Mouse (Mus musculus): ENCODE measurements around the gene Tmem18.
A peak's percentile ranks its signal among the peaks of the same experiment; 100 is the strongest.

Tmem18 gene

DNA sequence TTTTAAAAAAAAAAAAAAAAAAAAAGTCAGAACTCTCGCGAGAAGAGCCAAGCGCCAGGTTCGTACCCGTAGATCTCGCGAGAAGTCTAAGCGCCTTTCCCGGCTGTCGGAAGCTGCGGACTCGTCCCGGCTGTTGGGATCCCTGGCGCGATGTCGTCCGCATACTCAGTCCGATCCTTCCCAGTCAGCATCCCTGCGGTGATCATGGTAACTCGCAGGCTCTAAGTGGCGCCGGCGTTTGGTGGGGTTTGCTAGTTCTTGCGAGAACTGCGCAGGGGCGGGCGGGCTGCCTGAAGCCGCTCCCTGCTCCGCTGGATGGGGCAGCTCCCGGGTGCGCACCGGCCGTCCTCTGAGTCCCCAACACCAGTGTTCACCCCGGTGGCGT is at the start of gene Tmem18:
Gene Tmem18 (plus strand): TSS at position 71 of the 385 bp plus-strand sequence.
- peak; percentile 75 for DNase-seq (ENCODE audit: low spot score)

DNA sequence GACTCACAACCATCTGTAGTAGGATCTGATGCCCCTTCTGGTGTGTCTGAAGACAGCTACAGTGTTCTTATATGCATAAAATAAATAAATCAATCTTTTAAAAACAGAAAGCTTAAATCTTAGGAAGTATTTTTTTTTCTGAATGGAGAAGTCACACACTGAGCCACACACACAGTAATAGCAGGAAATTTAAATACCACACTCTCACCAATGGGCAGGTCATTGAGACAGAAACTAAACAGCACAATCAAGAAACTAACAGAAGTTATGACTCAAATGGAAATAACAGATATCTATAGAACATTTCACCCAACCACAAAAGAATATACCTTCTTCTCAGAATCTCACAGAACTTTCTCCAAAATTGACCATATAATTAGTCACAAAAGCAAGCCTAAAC is 26.9 kb upstream of the Tmem18 start:
- DNase-seq (ENCODE audit: low spot score), result no peak

DNA sequence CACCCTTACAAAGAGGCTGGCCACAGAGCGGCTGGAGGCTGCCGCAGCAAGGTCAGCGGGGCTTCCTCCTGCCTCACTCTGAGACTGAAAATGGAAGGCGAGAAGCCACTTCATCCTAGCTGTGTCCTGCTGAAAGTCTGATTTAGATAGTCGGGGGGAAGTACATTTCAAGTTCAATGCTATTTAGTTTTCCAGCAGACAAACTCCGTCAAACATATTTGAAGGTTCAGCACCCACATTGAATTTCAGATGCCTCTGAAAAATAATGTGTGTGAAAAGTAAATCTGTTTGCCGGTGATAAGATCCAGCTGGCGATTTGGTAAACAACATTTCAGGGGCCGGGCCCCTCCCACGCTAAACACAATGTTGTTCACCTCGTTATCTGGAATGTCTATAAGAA is 22.8 kb upstream of the Tmem18 start:
- no peak for DNase-seq (ENCODE audit: low spot score)

DNA sequence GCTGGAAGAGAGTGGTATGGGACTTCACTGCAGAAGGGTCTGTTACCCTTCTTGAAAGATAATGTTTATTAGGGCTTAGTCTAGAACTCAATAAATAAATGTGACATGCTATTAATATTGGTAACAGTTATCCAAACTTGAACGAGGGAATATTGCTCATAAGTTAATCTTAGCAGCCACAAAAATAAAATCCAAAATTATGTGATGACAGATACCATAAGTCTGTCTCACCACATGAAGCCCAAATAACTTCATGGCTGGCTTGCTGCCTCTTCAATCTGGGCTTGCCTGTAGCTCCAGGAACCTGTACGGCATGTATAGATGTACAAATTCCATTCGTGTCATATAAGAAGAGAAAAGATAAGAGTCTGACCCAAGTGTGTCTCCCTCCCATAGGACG is 12.2 kb upstream of the Tmem18 start:
- no peak for DNase-seq (ENCODE audit: low spot score)

DNA sequence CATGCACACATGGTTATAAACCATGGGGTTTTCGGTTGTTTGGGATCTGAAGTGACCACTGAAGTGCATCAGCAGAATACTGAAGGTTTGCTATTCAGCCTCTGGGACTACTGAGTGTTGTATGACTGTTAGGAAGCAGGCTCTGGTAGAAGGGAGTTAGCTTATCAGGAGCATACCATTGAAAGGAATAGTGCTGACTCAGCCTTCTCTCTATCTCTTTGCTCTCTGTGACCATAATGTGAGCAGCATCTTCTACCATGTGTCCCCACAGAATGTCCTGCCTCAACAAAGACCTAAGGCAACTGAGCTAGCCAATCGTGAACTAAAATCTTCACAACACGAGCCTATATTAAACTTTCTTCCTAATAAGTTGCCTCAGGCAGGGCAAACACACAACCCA is 8.3 kb upstream of the Tmem18 start:
- no peak for DNase-seq (ENCODE audit: low spot score)

DNA sequence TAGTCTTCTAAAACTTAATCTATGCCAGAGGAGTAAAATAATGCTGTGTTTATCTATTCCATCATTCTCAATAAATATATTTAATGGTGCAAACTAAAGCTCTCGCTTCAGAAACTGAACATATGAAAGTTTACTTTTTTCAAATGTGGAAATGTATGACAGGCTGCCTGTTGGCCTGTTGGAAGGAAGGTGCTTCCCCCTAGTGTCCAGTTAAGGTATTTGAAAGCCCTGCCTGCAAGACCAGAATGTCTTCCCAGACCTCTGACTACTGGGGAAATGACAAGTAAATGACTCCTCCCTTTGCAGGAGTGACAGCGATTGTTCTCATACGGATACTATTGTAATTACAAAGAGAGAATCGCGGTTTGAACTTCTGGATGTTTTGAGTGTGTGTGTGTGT is 6.2 kb upstream of the Tmem18 start:
- DNase-seq (ENCODE audit: low spot score), result peak; percentile 50

DNA sequence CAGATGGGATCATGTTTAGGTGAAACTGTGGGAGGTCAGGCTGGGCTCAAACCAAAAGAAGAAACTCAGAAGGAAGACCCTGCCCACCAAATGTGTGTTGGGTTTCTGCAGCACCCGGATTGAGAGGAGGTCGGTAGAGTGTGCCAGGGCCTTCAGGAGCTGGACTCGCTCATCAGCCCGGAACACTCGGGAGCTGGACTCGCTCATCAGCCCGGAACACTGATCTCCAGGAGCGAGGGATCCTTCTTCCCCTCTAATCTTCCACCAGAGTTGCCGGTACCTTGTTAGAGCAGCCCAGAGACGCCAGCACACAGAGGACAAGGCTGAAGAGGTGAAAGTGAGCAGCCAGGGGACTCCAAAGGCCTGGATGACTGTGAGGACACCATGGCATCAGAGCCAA is 2.9 kb upstream of the Tmem18 start:
- no peak for DNase-seq (ENCODE audit: low spot score)

DNA sequence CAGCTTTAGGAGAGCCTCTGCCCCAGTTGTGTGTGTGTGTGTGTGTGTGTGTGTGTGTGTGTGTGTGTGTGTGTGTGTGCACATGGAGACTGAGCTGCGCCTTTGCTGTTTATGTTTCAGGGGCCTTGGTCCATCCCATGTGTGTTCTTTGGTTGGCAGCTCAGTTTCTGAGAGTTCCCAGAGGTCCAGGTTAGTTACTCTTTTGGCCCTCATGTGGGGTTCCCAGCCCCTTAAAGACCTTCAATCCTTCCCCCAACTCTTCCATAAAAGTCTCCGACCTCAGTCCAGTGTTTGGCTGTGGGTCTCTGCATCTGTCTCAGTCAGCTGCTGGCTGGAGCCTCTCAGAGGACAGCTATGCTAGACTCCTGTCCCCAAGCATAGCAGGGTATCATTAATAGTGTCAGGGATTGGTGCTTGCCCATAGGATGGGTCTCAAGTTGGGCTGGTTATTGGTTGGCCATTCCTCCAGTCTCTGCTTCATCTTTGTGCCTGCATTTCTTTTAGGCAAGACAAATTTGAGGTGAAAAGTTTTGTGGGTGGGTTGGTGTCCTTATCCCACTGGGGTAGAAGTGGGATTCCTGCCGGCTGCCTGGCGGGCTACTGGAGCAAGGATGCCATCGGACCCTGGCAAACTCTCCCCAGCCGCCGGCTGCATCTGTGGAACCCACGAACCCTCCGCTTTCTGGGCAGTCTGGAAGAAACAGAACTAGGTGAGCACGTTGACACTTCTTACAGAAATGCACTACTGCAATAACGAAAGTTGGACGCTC is 455 bp upstream of the Tmem18 start:
- no peak for DNase-seq (ENCODE audit: low spot score)

DNA sequence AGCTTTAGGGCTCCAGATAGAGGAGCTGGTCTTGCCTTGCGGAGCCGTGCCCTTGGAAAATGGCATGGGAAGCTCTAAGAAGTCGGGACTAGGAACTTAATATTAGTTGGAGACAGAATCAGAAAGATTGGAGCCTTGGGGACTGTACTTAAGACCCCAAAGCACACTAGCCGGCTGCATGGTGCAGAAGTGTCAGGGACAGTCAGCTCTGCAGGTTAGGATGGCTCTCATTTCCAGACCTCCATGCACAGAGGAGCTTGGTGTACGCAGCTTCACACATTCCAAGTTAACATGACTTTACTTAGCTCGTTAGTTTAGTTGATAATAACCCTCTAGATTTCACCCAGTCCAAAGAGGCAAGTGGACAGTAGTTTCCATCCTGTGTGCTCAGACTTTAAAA is 637 bp downstream of the Tmem18 start:
- no peak for DNase-seq (ENCODE audit: low spot score)

DNA sequence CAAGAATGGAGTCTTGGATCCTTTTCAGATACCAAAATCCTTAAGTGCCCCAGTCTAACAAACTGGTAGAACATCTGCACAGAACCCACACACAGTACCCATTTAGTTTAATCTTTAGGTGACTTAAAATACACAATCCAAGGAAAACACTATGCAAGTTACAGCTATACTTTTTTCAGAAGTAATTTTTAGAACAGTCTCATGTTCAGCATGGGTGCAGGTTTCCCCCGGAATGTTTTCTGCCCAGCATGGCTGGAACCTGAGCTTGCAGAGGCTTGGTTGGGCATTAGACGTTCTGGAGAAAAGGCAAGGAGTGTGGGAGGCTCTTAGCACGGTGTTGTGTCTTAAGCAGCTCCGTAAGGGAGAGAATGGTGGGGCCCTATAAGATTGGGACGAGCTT is 7.6 kb downstream of the Tmem18 start:
- DNase-seq (ENCODE audit: low spot score), result no peak

DNA sequence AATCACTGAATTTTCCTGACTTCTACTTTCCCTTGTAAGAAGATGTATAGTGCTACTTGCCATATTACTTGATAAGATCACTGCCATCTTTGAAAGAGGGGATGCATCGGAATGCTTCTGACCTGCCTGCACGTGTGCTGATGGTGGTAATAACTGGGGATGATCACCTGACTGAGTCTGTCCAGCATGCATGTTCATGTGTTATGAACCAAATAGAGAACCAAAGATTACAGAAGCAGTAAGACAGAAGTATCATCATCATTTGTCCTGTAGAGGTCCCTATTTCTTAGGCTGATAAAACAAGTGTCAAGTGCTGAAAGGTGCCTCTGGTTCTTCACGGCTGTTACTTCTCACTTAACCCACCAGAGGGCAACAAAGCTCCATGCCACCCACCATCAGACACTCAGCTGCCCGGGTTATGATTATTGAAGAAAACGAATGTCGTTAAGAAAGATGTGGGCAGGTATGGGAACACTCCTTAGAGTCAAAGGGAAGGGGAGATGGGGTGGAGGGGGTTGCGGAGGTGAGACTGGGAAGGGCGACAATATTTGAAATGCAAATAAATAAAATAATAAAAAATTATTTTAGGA is 12.7 kb downstream of the Tmem18 start:
- peak; percentile 53 for DNase-seq (ENCODE audit: low spot score)

DNA sequence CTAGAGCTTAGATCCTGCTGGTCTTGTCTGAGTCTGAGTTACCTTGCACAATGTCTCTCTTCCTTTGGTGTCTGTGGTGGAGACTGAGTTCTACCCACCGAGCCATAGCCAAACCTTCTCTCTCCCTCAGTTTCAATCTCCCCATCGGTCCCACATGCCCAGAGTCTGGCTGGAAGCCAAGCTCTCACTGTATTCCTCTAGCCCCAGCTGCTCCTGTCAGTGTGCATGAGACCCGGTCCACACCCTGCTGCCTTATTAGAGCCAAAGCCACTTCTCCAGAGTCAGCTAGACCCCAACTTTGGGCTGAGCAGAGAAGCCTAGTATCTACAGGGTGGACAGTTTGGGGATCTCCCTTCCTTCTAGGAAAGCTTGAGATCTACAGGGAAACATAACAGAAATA is 14.7 kb downstream of the Tmem18 start:
- no peak for DNase-seq (ENCODE audit: low spot score)

DNA sequence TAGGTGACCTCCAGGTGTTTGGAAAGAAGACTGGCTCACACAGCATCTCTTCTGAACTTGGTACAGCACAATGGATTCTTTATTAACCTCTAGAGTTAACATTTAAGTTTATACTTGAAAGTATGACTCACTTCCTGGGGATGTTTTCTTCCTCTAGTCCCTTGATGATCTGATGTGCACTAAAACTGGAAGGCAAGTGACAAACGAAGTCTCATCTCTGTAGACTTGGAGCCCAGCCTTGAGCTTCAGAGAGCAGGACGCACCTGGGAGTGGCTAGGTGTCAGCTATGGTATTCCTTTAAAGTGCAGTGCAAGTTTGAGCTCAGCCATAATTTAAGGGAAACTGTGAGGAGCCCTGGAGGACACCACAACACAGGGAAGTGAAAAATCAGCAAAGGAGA is 15.2 kb downstream of the Tmem18 start:
- no peak for DNase-seq (ENCODE audit: low spot score)

DNA sequence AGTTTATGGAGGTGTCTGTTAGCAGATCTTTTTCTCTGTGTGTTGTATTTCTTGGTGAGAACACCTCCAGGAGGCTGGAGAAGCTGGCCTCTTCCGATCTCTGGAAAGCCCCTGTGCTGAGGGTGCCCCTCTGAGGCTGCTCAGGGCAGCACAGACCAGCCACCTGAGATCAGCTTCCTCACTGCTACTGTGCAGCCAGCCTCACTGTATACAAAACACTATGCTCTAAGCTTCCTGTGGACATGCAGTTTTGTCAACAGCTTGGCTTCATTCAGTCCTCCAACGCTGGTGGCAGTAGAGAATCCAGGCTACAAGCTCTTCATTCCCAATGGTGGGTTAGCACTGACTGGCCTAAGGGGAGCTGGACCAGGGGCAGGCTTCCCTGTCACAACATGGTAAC is 15.8 kb downstream of the Tmem18 start:
- DNase-seq (ENCODE audit: low spot score), result no peak

DNA sequence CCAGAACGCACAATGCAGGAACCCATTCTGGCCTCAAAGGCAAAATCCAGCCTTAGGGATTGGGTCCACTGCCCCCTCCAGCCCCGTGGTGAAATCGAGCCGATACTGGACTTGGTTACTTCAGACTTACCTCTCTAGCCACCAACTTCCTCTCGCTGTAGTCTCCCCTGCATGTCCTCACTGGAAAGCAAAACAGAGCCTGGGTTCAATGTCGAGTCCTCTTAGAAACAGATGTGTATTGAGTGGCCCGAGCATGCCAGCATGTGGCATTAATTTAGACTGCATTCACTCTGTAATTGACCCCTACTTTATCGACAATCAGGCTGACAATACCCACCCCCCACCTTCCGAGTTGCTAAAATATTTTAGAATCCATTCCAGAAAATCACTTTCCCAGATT is 19.8 kb downstream of the Tmem18 start:
- no peak for DNase-seq (ENCODE audit: low spot score)

DNA sequence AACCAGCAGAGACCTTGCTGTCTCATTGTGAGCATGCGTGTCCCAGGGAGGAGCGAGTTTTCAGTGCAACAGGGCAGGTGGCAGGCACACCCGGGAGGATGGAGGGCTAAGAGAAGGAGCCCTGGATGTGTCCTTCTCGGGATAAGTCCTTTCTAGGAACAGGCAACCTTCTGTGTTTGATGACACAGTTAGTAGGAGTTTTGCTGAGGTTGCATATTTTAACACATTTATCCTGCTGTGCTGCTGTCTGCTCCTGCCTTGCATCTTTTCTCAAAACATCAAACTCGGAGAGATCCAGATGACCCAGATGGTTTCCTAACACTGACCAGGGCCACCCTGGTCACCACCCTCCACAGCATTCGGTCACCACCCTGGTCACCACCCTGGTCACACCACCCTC is 20.6 kb downstream of the Tmem18 start:
- DNase-seq (ENCODE audit: low spot score), result no peak

DNA sequence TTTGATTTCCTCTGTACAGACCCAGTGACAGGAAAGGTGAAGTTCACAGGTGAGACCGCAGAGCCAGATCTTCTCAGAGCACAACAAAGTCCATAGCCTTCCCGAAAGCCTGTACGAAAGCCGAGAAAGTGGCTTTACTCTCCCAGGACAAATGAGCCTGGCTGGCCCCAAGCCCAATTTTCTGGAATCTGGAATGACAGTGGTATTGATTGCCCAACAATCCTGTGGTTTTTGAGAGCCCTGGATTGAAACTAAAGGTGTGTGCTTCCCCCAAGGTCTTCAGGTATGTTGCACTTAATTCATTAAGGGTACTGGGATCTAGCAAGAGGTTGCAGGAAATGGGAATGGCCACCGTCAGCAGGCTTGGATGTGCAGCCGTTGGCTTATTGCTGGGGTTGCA is 21.7 kb downstream of the Tmem18 start:
- no peak for DNase-seq (ENCODE audit: low spot score)

DNA sequence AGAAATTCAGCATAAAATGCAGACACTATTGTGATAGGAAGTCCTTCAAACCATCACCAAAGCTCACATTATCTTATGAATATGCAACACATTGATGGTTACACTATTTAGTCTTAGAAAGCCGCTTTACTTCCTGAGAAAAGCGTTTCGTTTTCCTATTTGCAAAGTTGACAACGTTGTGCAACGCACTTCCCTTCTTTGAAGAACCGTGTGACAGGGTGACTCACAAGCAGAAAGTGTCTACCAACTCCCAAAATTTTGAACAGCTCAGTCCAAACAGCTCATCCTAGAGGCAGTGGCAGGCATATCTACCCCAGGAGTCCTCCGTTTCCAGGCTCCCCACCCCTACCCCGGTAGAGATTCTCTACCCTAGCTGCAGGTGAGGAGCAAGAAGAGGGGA is 22.5 kb downstream of the Tmem18 start:
- DNase-seq (ENCODE audit: low spot score), result no peak

DNA sequence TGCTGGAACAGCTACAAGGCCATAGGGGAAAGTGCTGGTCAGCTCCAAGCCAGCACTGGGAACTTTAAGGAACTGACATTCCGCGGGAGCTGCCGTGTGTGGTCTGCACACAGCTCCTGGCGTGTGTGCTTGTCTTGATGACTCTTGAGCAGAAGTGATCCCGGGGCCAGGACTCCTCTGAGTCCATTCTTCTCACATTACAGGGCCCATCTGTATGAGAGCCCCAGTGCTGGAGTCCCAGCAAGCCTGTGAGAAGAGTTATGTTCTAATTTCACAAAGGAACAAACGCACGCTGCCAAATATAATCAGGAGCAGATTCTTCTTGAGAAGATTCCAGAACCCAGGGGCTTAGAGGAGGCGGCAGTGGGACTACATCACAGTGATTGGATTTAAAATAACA is 34.2 kb downstream of the Tmem18 start:
- no peak for DNase-seq (ENCODE audit: low spot score)

DNA sequence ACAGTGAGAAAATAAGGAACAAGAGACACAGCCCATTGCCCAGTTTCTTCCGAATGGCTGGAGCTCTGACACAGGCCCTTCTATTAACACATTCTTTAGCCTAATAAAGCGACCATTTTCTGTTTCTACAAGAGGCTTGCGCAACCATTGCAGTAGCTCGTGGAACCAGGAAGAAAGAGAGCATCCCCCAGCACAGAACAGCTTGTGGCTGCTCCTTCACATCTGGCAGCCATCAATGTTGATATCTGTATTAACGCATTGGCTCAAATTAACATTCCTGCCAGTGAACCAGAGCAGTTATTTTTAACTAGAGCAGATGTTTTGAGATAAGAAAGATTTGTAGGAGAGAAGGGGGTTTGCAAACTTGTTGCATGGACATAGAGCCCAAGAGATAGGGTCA is 44.2 kb downstream of the Tmem18 start:
- no peak for DNase-seq (ENCODE audit: low spot score)

DNA sequence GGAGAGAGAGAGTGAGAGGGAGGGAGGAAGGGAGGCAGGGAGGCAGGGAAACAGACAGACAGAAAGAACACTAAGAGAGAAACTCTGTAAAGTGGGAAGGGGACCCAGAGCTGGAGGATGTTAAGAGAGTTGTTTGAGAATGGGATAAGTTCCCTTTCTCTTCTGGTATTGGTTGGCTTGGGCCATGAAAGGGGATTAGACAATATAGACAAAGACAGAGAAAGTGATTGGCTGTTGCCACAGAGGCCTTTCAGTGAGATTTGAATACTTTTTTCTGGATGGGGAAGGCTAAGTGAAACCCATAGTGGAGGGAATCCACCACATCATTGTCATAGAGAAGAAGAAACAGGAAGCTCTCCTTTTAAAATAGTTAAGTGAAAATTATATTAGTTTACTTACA is 50.3 kb downstream of the Tmem18 start:
- no peak for DNase-seq (ENCODE audit: low spot score)

Data from T-cell, adult 2 months (primary cell).